Mouse (Mus musculus) urinary bladder, postnatal 14 days (tissue): ENCODE data around the gene Slamf9.

Source experiments
- DNase-seq: peaks from one replicate; pipeline ENCODE4 v3.0.0; 2021; ENCODE audit warnings: low spot score

Slamf9 gene

GRCm38 (mm10) chr1:172461602-172462001 is 13.6 kb upstream of the Slamf9 start:
- DNase-seq, result no peak

- DNase-seq, result peak; percentile 23
Observed at GRCm38 (mm10) chr1:172462534-172462933, 12.6 kb upstream of the Slamf9 start.

GRCm38 (mm10) chr1:172463387-172464333 is 11.5 kb upstream of the Slamf9 start:
- DNase-seq, result no peak

GRCm38 (mm10) chr1:172468301-172468877 is 6.8 kb upstream of the Slamf9 start:
- no peak for DNase-seq

- no peak for DNase-seq
Observed at GRCm38 (mm10) chr1:172469373-172469772, 5.8 kb upstream of the Slamf9 start.

- DNase-seq, result no peak
Observed at GRCm38 (mm10) chr1:172469810-172470448, 5.2 kb upstream of the Slamf9 start.

- no peak for DNase-seq
Observed at GRCm38 (mm10) chr1:172472909-172473308, 2.2 kb upstream of the Slamf9 start.

GRCm38 (mm10) chr1:172474196-172474595 is 962 bp upstream of the Slamf9 start:
- DNase-seq, result no peak

- DNase-seq, result no peak
Observed at GRCm38 (mm10) chr1:172478020-172478419, 2.9 kb downstream of the Slamf9 start.

GRCm38 (mm10) chr1:172480376-172480775 is 5.2 kb downstream of the Slamf9 start:
- DNase-seq, result no peak

GRCm38 (mm10) chr1:172481111-172481510 is 6.0 kb downstream of the Slamf9 start:
- DNase-seq, result no peak

- DNase-seq, result peak; percentile 93
Observed at GRCm38 (mm10) chr1:172481540-172482280, 6.6 kb downstream of the Slamf9 start, which contains the start of gene Igsf9. Igsf9 (plus strand) TSS chr1:172481788.

GRCm38 (mm10) chr1:172482518-172483360 is 7.6 kb downstream of the Slamf9 start:
- no peak for DNase-seq

GRCm38 (mm10) chr1:172483361-172483660 is 8.2 kb downstream of the Slamf9 start:
- DNase-seq, result no peak

- no peak for DNase-seq
Observed at GRCm38 (mm10) chr1:172484236-172484635, 9.1 kb downstream of the Slamf9 start.

- DNase-seq, result no peak
Observed at GRCm38 (mm10) chr1:172484671-172485070, 9.5 kb downstream of the Slamf9 start.

GRCm38 (mm10) chr1:172485821-172486220 is 10.7 kb downstream of the Slamf9 start:
- DNase-seq, result no peak

- no peak for DNase-seq
Observed at GRCm38 (mm10) chr1:172486236-172486635, 11.1 kb downstream of the Slamf9 start.

GRCm38 (mm10) chr1:172486651-172487050 is 11.5 kb downstream of the Slamf9 start:
- DNase-seq, result no peak

- DNase-seq, result no peak
Observed at GRCm38 (mm10) chr1:172487859-172488258, 12.7 kb downstream of the Slamf9 start.

- DNase-seq, result no peak
Observed at GRCm38 (mm10) chr1:172488831-172489230, 13.7 kb downstream of the Slamf9 start.
